1 mouse cellular context compared by ENCODE assay signal in genomic region chr14:30479361-30479948, GRCm38 (mm10).
TF ChIP-seq lines count a peak whose summit lies in the region.

Gene Dcp1a (plus strand): TSS chr14:30479535.

TF ChIP-seq in CH12.LX, 34 proteins besides CTCF, POLR2A, EP300 and RAD21 (continued from another document):
- 0 out of 2 replicates have a peak, but pooled peaks have one; percentile 9 for TF ChIP-seq UBTF (IDR thresholded peaks at IDR 0.05; ENCODE audit: low read depth, low read length)
- TF ChIP-seq HCFC1 (IDR thresholded peaks at IDR 0.05; ENCODE audit: low read depth, low read length) = peak; percentile 99
- TF ChIP-seq USF2 (conservative IDR thresholded peaks at IDR 0.05; ENCODE audit: low read depth, low read length) = no peak
- peak; percentile 88 for TF ChIP-seq NELFE (IDR thresholded peaks at IDR 0.05; ENCODE audit: low read depth, low read length)
- peak; percentile 84; the same call in 1 of the 2 replicates for TF ChIP-seq MYC (IDR thresholded peaks at IDR 0.05; ENCODE audit: low read depth, low read length)
- no peak for TF ChIP-seq JUND (conservative IDR thresholded peaks at IDR 0.05; ENCODE audit: low read depth, low read length)
- peak; percentile 22; the same call in 1 of the 2 replicates for TF ChIP-seq USF1 (IDR thresholded peaks at IDR 0.05; ENCODE audit: low read depth, low read length)
- peak; percentile 57; the same call in 1 of the 2 replicates for TF ChIP-seq MAFK (IDR thresholded peaks at IDR 0.05; ENCODE audit: insufficient replicate concordance, low read length)
- no peak for TF ChIP-seq PAX5 (IDR thresholded peaks at IDR 0.05; ENCODE audit: low read length)
- peak; percentile 10; the same call in 1 of the 2 replicates for TF ChIP-seq ZC3H11A (IDR thresholded peaks at IDR 0.05; ENCODE audit: low read depth, low read length)
- peak; percentile 95 for TF ChIP-seq MEF2A (IDR thresholded peaks at IDR 0.05; ENCODE audit: borderline replicate concordance, low read depth, low read length)
- TF ChIP-seq IRF4 (IDR thresholded peaks at IDR 0.05; ENCODE audit: low read depth, low read length) = peak; percentile 92
